Mouse (Mus musculus): ENCODE data around the gene Herc3. TPM values are rescaled to one million over a fixed set of nuclear protein-coding genes. Genes with fewer than 3 reads are reported as not detected.

Gene Herc3
- polyA plus RNA-seq, 1 experiment from 2014 or later, result 6.5 TPM

- Histone ChIP-seq H3K9me3 (ENCODE audit: control insufficient read depth, low read length) (no peaks in the 10 kb centered on the region), H3K4me1 (ENCODE audit: control insufficient read depth, insufficient read depth, low read length) (0 out of 2 replicates have a peak, but pooled peaks cover 2% of the 10 kb centered on the region), H3K27ac (replicated peaks; ENCODE audit: low read depth, low read length) (no peak overlapping the region), H3K4me2 (ENCODE audit: low read depth, severe bottlenecking) (0 out of 2 replicates have a peak overlapping the region, but pooled peaks have one; percentile 64), H3K27me3 (ENCODE audit: control insufficient read depth, insufficient read depth, low read length) (no peaks in the 10 kb centered on the region), H3K36me3 (ENCODE audit: control insufficient read depth, insufficient read depth, low read length) (no peaks in the 10 kb centered on the region), H3K4me3 (ENCODE audit: low read depth, low read length) (no peak overlapping the region), H3K9ac (ENCODE audit: low read length) (no peak overlapping the region)
- 41% methylated on average over 7 of the region's 7 CpGs for WGBS
- ATAC-seq (ENCODE audit: insufficient number of reproducible peaks, low FRiP score, low TSS enrichment, low read depth), result no peak
- DNase-seq (ENCODE audit: low spot score), result peak; percentile 20
Observed at GRCm38 (mm10) chr6:58832591-58833018, 1.3 kb downstream of the Herc3 start.

- no peak overlapping the region for H3K9ac ChIP-seq (ENCODE audit: low read length)
- H3K4me1 ChIP-seq (ENCODE audit: control insufficient read depth, insufficient read depth, low read length), result 0 out of 2 replicates have a peak, but pooled peaks cover 2% of the 10 kb centered on the region
- 91% methylated on average over 7 of the region's 7 CpGs for WGBS
- no peaks in the 10 kb centered on the region for H3K9me3 ChIP-seq (ENCODE audit: control insufficient read depth, low read length)
- H3K36me3 ChIP-seq (ENCODE audit: control insufficient read depth, insufficient read depth, low read length), result no peaks in the 10 kb centered on the region
- H3K27ac ChIP-seq (replicated peaks; ENCODE audit: low read depth, low read length), result no peak overlapping the region
- no peak overlapping the region for H3K4me3 ChIP-seq (ENCODE audit: low read depth, low read length)
- no peak overlapping the region for H3K4me2 ChIP-seq (ENCODE audit: low read depth, severe bottlenecking)
- no peaks in the 10 kb centered on the region for H3K27me3 ChIP-seq (ENCODE audit: control insufficient read depth, insufficient read depth, low read length)
- ATAC-seq (ENCODE audit: insufficient number of reproducible peaks, low FRiP score, low TSS enrichment, low read depth), result no peak
- DNase-seq (ENCODE audit: low spot score), result no peak
Observed at GRCm38 (mm10) chr6:58834470-58834869, 3.2 kb downstream of the Herc3 start.

- Histone ChIP-seq H3K4me2 (ENCODE audit: low read depth, severe bottlenecking) (no peak overlapping the region), H3K4me1 (ENCODE audit: control insufficient read depth, insufficient read depth, low read length) (0 out of 2 replicates have a peak, but pooled peaks cover 2% of the 10 kb centered on the region), H3K9me3 (ENCODE audit: control insufficient read depth, low read length) (no peaks in the 10 kb centered on the region), H3K27ac (replicated peaks; ENCODE audit: low read depth, low read length) (no peak overlapping the region), H3K27me3 (ENCODE audit: control insufficient read depth, insufficient read depth, low read length) (no peaks in the 10 kb centered on the region), H3K9ac (ENCODE audit: low read length) (no peak overlapping the region), H3K4me3 (ENCODE audit: low read depth, low read length) (no peak overlapping the region), H3K36me3 (ENCODE audit: control insufficient read depth, insufficient read depth, low read length) (no peaks in the 10 kb centered on the region)
- 90% methylated on average over 1 of the region's 1 CpGs for WGBS
- DNase-seq (ENCODE audit: low spot score), result no peak
- no peak for ATAC-seq (ENCODE audit: insufficient number of reproducible peaks, low FRiP score, low TSS enrichment, low read depth)
Observed at GRCm38 (mm10) chr6:58835591-58835990, 4.3 kb downstream of the Herc3 start.

DNA sequence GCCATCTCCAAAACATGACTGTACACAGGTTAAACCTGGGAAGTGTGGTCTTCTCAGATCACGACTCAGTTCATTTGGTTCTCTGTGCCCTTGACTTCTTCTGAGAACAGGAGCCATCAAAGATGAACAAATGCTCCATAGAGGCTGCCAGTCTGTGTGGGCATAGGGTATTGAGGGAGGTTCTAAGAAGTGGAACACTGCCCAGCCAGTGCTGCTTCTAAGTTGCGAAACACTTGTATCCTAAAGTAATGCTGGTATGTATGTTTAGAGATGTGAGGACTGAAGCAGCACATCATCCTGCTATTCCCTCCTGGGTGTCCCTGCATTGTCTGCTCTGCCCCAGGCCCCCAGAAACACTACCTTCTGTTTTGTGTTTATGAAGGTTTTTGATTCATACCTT lies 5.2 kb downstream of the Herc3 start:
- Histone ChIP-seq H3K36me3 (ENCODE audit: control insufficient read depth, insufficient read depth, low read length) (no peaks in the 10 kb centered on the region), H3K9ac (ENCODE audit: low read length) (no peak overlapping the region), H3K4me2 (ENCODE audit: low read depth, severe bottlenecking) (no peak overlapping the region), H3K4me1 (ENCODE audit: control insufficient read depth, insufficient read depth, low read length) (0 out of 2 replicates have a peak, but pooled peaks cover 2% of the 10 kb centered on the region), H3K27me3 (ENCODE audit: control insufficient read depth, insufficient read depth, low read length) (no peaks in the 10 kb centered on the region), H3K9me3 (ENCODE audit: control insufficient read depth, low read length) (no peaks in the 10 kb centered on the region), H3K4me3 (ENCODE audit: low read depth, low read length) (no peak overlapping the region), H3K27ac (replicated peaks; ENCODE audit: low read depth, low read length) (no peak overlapping the region)
- no peak for DNase-seq (ENCODE audit: low spot score)
- ATAC-seq (ENCODE audit: insufficient number of reproducible peaks, low FRiP score, low TSS enrichment, low read depth), result no peak
- 96% methylated on average over 2 of the region's 2 CpGs for WGBS

GRCm38 (mm10) chr6:58837917-58838316 lies 6.7 kb downstream of the Herc3 start:
- ATAC-seq (ENCODE audit: insufficient number of reproducible peaks, low FRiP score, low TSS enrichment, low read depth) (no peak), DNase-seq (ENCODE audit: low spot score) (no peak)
- Histone ChIP-seq H3K4me3 (ENCODE audit: low read depth, low read length) (no peak overlapping the region), H3K4me1 (ENCODE audit: control insufficient read depth, insufficient read depth, low read length) (no peaks in the 10 kb centered on the region), H3K36me3 (ENCODE audit: control insufficient read depth, insufficient read depth, low read length) (no peaks in the 10 kb centered on the region), H3K27me3 (ENCODE audit: control insufficient read depth, insufficient read depth, low read length) (no peaks in the 10 kb centered on the region), H3K27ac (replicated peaks; ENCODE audit: low read depth, low read length) (no peak overlapping the region), H3K9ac (ENCODE audit: low read length) (no peak overlapping the region), H3K9me3 (ENCODE audit: control insufficient read depth, low read length) (no peaks in the 10 kb centered on the region), H3K4me2 (ENCODE audit: low read depth, severe bottlenecking) (no peak overlapping the region)
- WGBS, result 20% methylated on average over 1 of the region's 1 CpGs

- Histone ChIP-seq H3K27me3 (ENCODE audit: control insufficient read depth, insufficient read depth, low read length) (no peaks in the 10 kb centered on the region), H3K9me3 (ENCODE audit: control insufficient read depth, low read length) (no peaks in the 10 kb centered on the region), H3K36me3 (ENCODE audit: control insufficient read depth, insufficient read depth, low read length) (no peaks in the 10 kb centered on the region), H3K4me1 (ENCODE audit: control insufficient read depth, insufficient read depth, low read length) (no peaks in the 10 kb centered on the region), H3K27ac (replicated peaks; ENCODE audit: low read depth, low read length) (no peak overlapping the region), H3K9ac (ENCODE audit: low read length) (no peak overlapping the region), H3K4me3 (ENCODE audit: low read depth, low read length) (no peak overlapping the region), H3K4me2 (ENCODE audit: low read depth, severe bottlenecking) (no peak overlapping the region)
- WGBS, result 81% methylated on average over 2 of the region's 2 CpGs
- no peak for DNase-seq (ENCODE audit: low spot score)
- no peak for ATAC-seq (ENCODE audit: insufficient number of reproducible peaks, low FRiP score, low TSS enrichment, low read depth)
Observed at GRCm38 (mm10) chr6:58841208-58841607, 9.9 kb downstream of the Herc3 start.

DNA sequence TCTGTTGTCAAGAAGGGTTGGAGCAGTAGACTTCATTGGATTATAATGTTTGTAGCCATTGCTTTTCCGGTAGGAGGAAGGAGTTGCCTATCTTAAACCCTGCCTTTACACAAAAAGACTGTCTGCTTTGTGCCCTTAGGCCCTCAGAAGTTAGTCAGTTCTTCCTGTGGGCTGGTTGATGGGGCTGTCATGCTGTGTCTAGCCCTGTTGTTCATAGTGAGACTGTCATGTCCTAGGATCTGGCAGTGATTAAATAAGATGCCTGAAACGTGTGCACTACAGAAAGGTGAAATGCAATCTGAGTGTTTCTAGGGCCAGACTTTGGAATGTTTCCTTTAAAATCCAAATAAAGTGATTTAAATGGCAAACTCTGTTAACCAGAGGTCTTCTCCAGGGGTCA lies 10.9 kb downstream of the Herc3 start:
- ATAC-seq (ENCODE audit: insufficient number of reproducible peaks, low FRiP score, low TSS enrichment, low read depth) (no peak), DNase-seq (ENCODE audit: low spot score) (no peak)
- Histone ChIP-seq H3K4me1 (ENCODE audit: control insufficient read depth, insufficient read depth, low read length) (no peaks in the 10 kb centered on the region), H3K36me3 (ENCODE audit: control insufficient read depth, insufficient read depth, low read length) (no peaks in the 10 kb centered on the region), H3K4me3 (ENCODE audit: low read depth, low read length) (no peak overlapping the region), H3K9me3 (ENCODE audit: control insufficient read depth, low read length) (no peaks in the 10 kb centered on the region), H3K27me3 (ENCODE audit: control insufficient read depth, insufficient read depth, low read length) (no peaks in the 10 kb centered on the region), H3K27ac (replicated peaks; ENCODE audit: low read depth, low read length) (no peak overlapping the region), H3K4me2 (ENCODE audit: low read depth, severe bottlenecking) (no peak overlapping the region), H3K9ac (ENCODE audit: low read length) (no peak overlapping the region)
- 49% methylated on average over 2 of the region's 2 CpGs for WGBS

- Histone ChIP-seq H3K36me3 (ENCODE audit: control insufficient read depth, insufficient read depth, low read length) (no peaks in the 10 kb centered on the region), H3K27me3 (ENCODE audit: control insufficient read depth, insufficient read depth, low read length) (no peaks in the 10 kb centered on the region), H3K27ac (replicated peaks; ENCODE audit: low read depth, low read length) (no peak overlapping the region), H3K4me3 (ENCODE audit: low read depth, low read length) (no peak overlapping the region), H3K4me2 (ENCODE audit: low read depth, severe bottlenecking) (no peak overlapping the region), H3K9me3 (ENCODE audit: control insufficient read depth, low read length) (no peaks in the 10 kb centered on the region), H3K9ac (ENCODE audit: low read length) (no peak overlapping the region), H3K4me1 (ENCODE audit: control insufficient read depth, insufficient read depth, low read length) (no peaks in the 10 kb centered on the region)
- whole genome bisulfite sequencing, result 92% methylated on average over 9 of the region's 9 CpGs
- ATAC-seq (ENCODE audit: insufficient number of reproducible peaks, low FRiP score, low TSS enrichment, low read depth), result no peak
- DNase-seq (ENCODE audit: low spot score), result no peak
Observed at GRCm38 (mm10) chr6:58843580-58843979, 12.3 kb downstream of the Herc3 start.

DNA sequence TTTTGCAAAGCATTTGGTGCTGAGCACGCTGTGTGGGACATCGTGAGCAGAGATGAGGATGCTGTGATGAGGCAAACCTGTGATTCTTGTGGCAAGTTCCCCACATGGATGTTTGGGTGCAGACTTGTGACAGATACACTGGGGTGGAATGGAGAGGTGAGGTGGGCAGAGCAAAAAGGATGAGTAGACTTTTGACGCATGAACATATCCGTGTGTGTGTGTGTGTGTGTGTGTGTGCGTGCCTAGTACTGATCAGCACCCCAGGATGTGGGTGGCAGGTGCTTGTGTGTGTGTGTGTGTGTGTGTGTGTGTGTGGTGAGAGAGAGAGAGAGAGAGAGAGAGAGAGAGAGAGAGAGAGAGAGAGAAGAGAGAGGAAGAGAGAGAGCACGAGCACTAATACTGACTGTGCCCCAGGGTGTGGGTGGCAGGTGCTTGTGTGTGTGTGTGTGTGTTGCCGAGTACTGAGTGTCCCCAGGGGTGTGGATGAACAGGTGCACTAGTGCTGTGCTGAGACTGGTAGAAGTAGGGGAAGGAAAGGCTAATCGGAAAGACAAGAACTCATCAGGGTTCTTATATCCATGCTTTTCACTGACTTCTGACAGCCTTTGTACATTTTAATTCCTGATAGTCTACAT lies 13.0 kb downstream of the Herc3 start:
- WGBS, result 92% methylated on average over 8 of the region's 8 CpGs
- ATAC-seq (ENCODE audit: insufficient number of reproducible peaks, low FRiP score, low TSS enrichment, low read depth) (no peak), DNase-seq (ENCODE audit: low spot score) (no peak)
- Histone ChIP-seq H3K9ac (ENCODE audit: low read length) (no peak overlapping the region), H3K27ac (replicated peaks; ENCODE audit: low read depth, low read length) (no peak overlapping the region), H3K4me3 (ENCODE audit: low read depth, low read length) (no peak overlapping the region), H3K27me3 (ENCODE audit: control insufficient read depth, insufficient read depth, low read length) (no peaks in the 10 kb centered on the region), H3K9me3 (ENCODE audit: control insufficient read depth, low read length) (no peaks in the 10 kb centered on the region), H3K4me1 (ENCODE audit: control insufficient read depth, insufficient read depth, low read length) (no peaks in the 10 kb centered on the region), H3K4me2 (ENCODE audit: low read depth, severe bottlenecking) (no peak overlapping the region), H3K36me3 (ENCODE audit: control insufficient read depth, insufficient read depth, low read length) (no peaks in the 10 kb centered on the region)
